Comparison of ENCODE assay signal across 9 mouse cellular contexts in the genomic region with DNA sequence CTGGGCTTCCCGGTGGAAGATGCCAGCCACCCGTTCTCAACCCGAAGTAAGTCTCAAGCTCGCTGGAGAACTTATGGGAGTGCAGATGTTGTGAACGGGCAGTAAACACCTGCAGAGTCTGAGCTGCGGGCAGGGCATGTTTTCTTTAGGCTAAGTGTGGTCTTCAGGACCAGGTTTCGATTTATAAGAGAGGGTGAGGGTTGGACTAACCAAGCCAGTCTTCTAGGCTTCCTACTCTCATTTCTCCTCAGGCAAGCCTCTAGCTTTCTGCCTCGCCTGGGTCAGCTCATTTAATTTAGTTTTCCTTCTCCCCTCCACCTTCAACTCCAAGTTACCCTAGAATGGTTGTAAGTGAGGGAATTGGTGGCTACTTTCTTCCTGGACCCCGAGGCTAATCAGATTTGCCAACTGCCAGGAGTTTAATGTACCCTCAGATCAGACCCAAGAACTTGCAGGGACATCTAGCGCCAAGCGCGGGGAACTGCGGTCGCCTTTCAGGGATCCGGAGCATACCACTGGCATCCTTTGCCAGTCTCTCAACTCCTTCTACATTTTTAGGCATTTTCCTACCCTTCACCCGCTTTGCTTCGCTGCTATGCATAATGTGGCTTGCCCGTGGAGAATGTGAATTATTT. TPM values are rescaled to one million over a fixed set of nuclear protein-coding genes. Genes with fewer than 3 reads are reported as not detected.
A peak's percentile ranks its signal among the peaks of the same experiment; 100 is the strongest.
DNase-seq lines count a peak whose midpoint lies in the region; ATAC-seq and TF ChIP-seq lines count a peak whose summit lies in the region.
"Had no signal": no experiment of that assay in that cellular context is flagged by ENCODE, and none has a peak within 500 bp of the region (broad histone marks: within the 10 kb centered on the region; RNA-seq: fewer than 3 reads in every experiment).

No protein-coding gene starts in this region.

- 4% methylated on average over 18 of the region's 18 CpGs for WGBS in intestine, postnatal 0 days
- 4% methylated on average over 18 of the region's 18 CpGs for WGBS in intestine, embryonic 15.5 days
- WGBS in kidney, postnatal 0 days: 2% methylated on average over 18 of the region's 18 CpGs

- no peaks in the 10 kb centered on the region for H3K9me3 ChIP-seq in intestine, postnatal 0 days (ENCODE audit: control insufficient read depth)
- H3K9me3 ChIP-seq in intestine, embryonic 15.5 days: no peaks in the 10 kb centered on the region
- no peaks in the 10 kb centered on the region for H3K9me3 ChIP-seq in ES-Bruce4 (replicated peaks; ENCODE audit: control insufficient read depth, insufficient read depth, low read length, poor library complexity, severe bottlenecking)
- no peaks in the 10 kb centered on the region for H3K9me3 ChIP-seq in kidney, postnatal 0 days (replicated peaks; ENCODE audit: low read length)

- H3K4me1 ChIP-seq in intestine, postnatal 0 days (replicated peaks; ENCODE audit: control insufficient read depth, insufficient read depth, low read length): 0 out of 2 replicates have a peak, but pooled peaks cover 3% of the 10 kb centered on the region
- H3K4me1 ChIP-seq in intestine, embryonic 15.5 days (replicated peaks): peaks cover 18% of the 10 kb centered on the region
- no peaks in the 10 kb centered on the region for H3K4me1 ChIP-seq in ES-Bruce4 (ENCODE audit: control insufficient read depth, insufficient read depth, low read length)
- peaks cover 9% of the 10 kb centered on the region; the same call in 1 of the 2 replicates for H3K4me1 ChIP-seq in kidney, postnatal 0 days (replicated peaks; ENCODE audit: insufficient read depth, low read length)

- no peaks in the 10 kb centered on the region for H3K36me3 ChIP-seq in intestine, postnatal 0 days (ENCODE audit: control insufficient read depth, insufficient read depth)
- H3K36me3 ChIP-seq in intestine, embryonic 15.5 days: no peaks in the 10 kb centered on the region
- H3K36me3 ChIP-seq in ES-Bruce4 (ENCODE audit: control insufficient read depth, insufficient read depth, low read length, poor library complexity, severe bottlenecking): no peaks in the 10 kb centered on the region
- H3K36me3 ChIP-seq in kidney, postnatal 0 days (ENCODE audit: insufficient read depth, low read length): no peaks in the 10 kb centered on the region

- H3K4me2 ChIP-seq in intestine, postnatal 0 days (replicated peaks; ENCODE audit: low read depth): no peak overlapping the region
- H3K4me2 ChIP-seq in intestine, embryonic 15.5 days (replicated peaks): no peak overlapping the region
- H3K4me2 ChIP-seq in kidney, postnatal 0 days (ENCODE audit: low read length): peak overlapping the region; percentile 27; the same call in 1 of the 2 replicates

- TF ChIP-seq CTCF in intestine, postnatal 0 days (IDR thresholded peaks at IDR 0.05; ENCODE audit: low read depth): peak; percentile 79
- peak; percentile 74 for TF ChIP-seq CTCF in ES-Bruce4 (IDR thresholded peaks at IDR 0.05; ENCODE audit: low read depth, low read length)
- TF ChIP-seq CTCF in kidney, postnatal 0 days (IDR thresholded peaks at IDR 0.05; ENCODE audit: low read depth): peak; percentile 78

- peaks cover 97% of the 10 kb centered on the region for H3K27me3 ChIP-seq in intestine, postnatal 0 days (replicated peaks; ENCODE audit: control insufficient read depth, insufficient read depth, low read length)
- H3K27me3 ChIP-seq in intestine, embryonic 15.5 days (replicated peaks): peaks cover 90% of the 10 kb centered on the region
- peaks cover 39% of the 10 kb centered on the region for H3K27me3 ChIP-seq in ES-Bruce4 (ENCODE audit: control insufficient read depth, insufficient read depth, low read length, poor library complexity, severe bottlenecking)
- peaks cover 72% of the 10 kb centered on the region for H3K27me3 ChIP-seq in kidney, postnatal 0 days (ENCODE audit: insufficient read depth, low read length)

- TF ChIP-seq EP300 in ES-Bruce4 (IDR thresholded peaks at IDR 0.05; ENCODE audit: insufficient read depth, low read depth, low read length): no peak

- ATAC-seq in intestine, postnatal 0 days: no peak
- no peak for ATAC-seq in intestine, embryonic 15.5 days
- no peak for ATAC-seq in kidney, postnatal 0 days (replicated peaks; ENCODE audit: low FRiP score, low read depth)

- no peak overlapping the region for H3K4me3 ChIP-seq in intestine, postnatal 0 days (ENCODE audit: low read depth, low read length)
- H3K4me3 ChIP-seq in intestine, embryonic 15.5 days (replicated peaks): no peak overlapping the region
- no peak overlapping the region for H3K4me3 ChIP-seq in ES-Bruce4 (ENCODE audit: low read depth, low read length)
- no peak overlapping the region for H3K4me3 ChIP-seq in kidney, postnatal 0 days (replicated peaks; ENCODE audit: low read depth, low read length)

- no peak overlapping the region for H3K27ac ChIP-seq in intestine, postnatal 0 days (ENCODE audit: low read depth, low read length)
- H3K27ac ChIP-seq in intestine, embryonic 15.5 days: no peak overlapping the region
- H3K27ac ChIP-seq in ES-Bruce4 (ENCODE audit: insufficient read depth, low read length): no peak overlapping the region
- H3K27ac ChIP-seq in kidney, postnatal 0 days: no peak overlapping the region

- no peak for TF ChIP-seq POLR2A in ES-Bruce4 (IDR thresholded peaks at IDR 0.05; ENCODE audit: insufficient read depth, low read length)

- H3K9ac ChIP-seq in intestine, postnatal 0 days (ENCODE audit: low read depth, low read length): no peak overlapping the region
- no peak overlapping the region for H3K9ac ChIP-seq in intestine, embryonic 15.5 days
- no peak overlapping the region for H3K9ac ChIP-seq in ES-Bruce4 (ENCODE audit: low read depth, poor library complexity, severe bottlenecking)
- H3K9ac ChIP-seq in kidney, postnatal 0 days (ENCODE audit: low read depth, low read length): no peak overlapping the region

- DNase-seq in brain, adult 2 months (ENCODE audit: low read depth, low spot score): peak; percentile 68
- peak; percentile 89 for DNase-seq in kidney, postnatal 0 days (ENCODE audit: low spot score)
- peak; percentile 50 to 67 for DNase-seq in lung, postnatal 4 days
- DNase-seq in c-Kit-positive CD71-positive TER-119-positive erythroid progenitor cells, embryonic 14.5 days (ENCODE audit: low spot score): no peak
- no peak for DNase-seq in natural killer cell, adult 2 months (ENCODE audit: low spot score in 2 of 2)

RNA-seq across cellular contexts. Expression of gene Evx2, which starts 4.1 kb away (rescaled TPM):
- polyA plus RNA-seq in intestine, postnatal 0 days (2015; fragmentation: Nextera tagmentation; extraction: Ambion mirVana): not detected in 2 replicates
- polyA plus RNA-seq in intestine, embryonic 15.5 days (2015; fragmentation: Nextera tagmentation; extraction: Ambion mirVana): 0.04 TPM in 1 of 2 replicates, not detected in the other
- polyA plus RNA-seq in ES-Bruce4 (2011; ENCODE audit: insufficient read depth, insufficient read length, low read depth, missing spikeins): not detected in 2 replicates
- 0.08 TPM in 1 of 2 replicates, not detected in the other for polyA plus RNA-seq in kidney, postnatal 0 days (2015; fragmentation: Nextera tagmentation; extraction: Ambion mirVana)
- polyA plus RNA-seq: large intestine, adult 2 months had no signal

RNA-seq across cellular contexts. Expression of gene Hoxd13, which starts 4.7 kb away (rescaled TPM):
- polyA plus RNA-seq in intestine, postnatal 0 days (2015; fragmentation: Nextera tagmentation; extraction: Ambion mirVana): not detected in 2 replicates
- polyA plus RNA-seq in intestine, embryonic 15.5 days (2015; fragmentation: Nextera tagmentation; extraction: Ambion mirVana): 0.67 and 0.77 TPM in 2 replicates
- not detected in 2 replicates for polyA plus RNA-seq in ES-Bruce4 (2011; ENCODE audit: insufficient read depth, insufficient read length, low read depth, missing spikeins)
- 0.10 TPM in 1 of 2 replicates, not detected in the other for polyA plus RNA-seq in kidney, postnatal 0 days (2015; fragmentation: Nextera tagmentation; extraction: Ambion mirVana)
- polyA plus RNA-seq: large intestine, adult 2 months had no signal

RNA-seq across cellular contexts. Expression of gene Hoxd12, which starts 11.4 kb away (rescaled TPM):
- polyA plus RNA-seq in intestine, postnatal 0 days (2015; fragmentation: Nextera tagmentation; extraction: Ambion mirVana): 0.12 TPM in 1 of 2 replicates, not detected in the other
- 0.45 and 1.1 TPM in 2 replicates for polyA plus RNA-seq in intestine, embryonic 15.5 days (2015; fragmentation: Nextera tagmentation; extraction: Ambion mirVana)
- polyA plus RNA-seq in ES-Bruce4 (2011; ENCODE audit: insufficient read depth, insufficient read length, low read depth, missing spikeins): not detected in 2 replicates
- 2.6 and 2.8 TPM in 2 replicates for polyA plus RNA-seq in kidney, postnatal 0 days (2015; fragmentation: Nextera tagmentation; extraction: Ambion mirVana)
- polyA plus RNA-seq: large intestine, adult 2 months had no signal

RNA-seq across cellular contexts. Expression of gene Hoxd11, which starts 15.9 kb away (rescaled TPM):
- polyA plus RNA-seq in intestine, postnatal 0 days (2015; fragmentation: Nextera tagmentation; extraction: Ambion mirVana): 0.64 TPM in 1 of 2 replicates, not detected in the other
- polyA plus RNA-seq in intestine, embryonic 15.5 days (2015; fragmentation: Nextera tagmentation; extraction: Ambion mirVana): 1.2 and 2.3 TPM in 2 replicates
- not detected in 2 replicates for polyA plus RNA-seq in ES-Bruce4 (2011; ENCODE audit: insufficient read depth, insufficient read length, low read depth, missing spikeins)
- polyA plus RNA-seq in kidney, postnatal 0 days (2015; fragmentation: Nextera tagmentation; extraction: Ambion mirVana): 19.7 and 23.8 TPM in 2 replicates
- polyA plus RNA-seq: large intestine, adult 2 months had no signal

RNA-seq across cellular contexts. Expression of gene Hoxd10, which starts 28.3 kb away (rescaled TPM):
- 0.10 and 1.6 TPM in 2 replicates for polyA plus RNA-seq in intestine, postnatal 0 days (2015; fragmentation: Nextera tagmentation; extraction: Ambion mirVana)
- 4.8 and 7.9 TPM in 2 replicates for polyA plus RNA-seq in intestine, embryonic 15.5 days (2015; fragmentation: Nextera tagmentation; extraction: Ambion mirVana)
- polyA plus RNA-seq in ES-Bruce4 (2011; ENCODE audit: insufficient read depth, insufficient read length, low read depth, missing spikeins): not detected in 2 replicates
- 44.6 and 45.5 TPM in 2 replicates for polyA plus RNA-seq in kidney, postnatal 0 days (2015; fragmentation: Nextera tagmentation; extraction: Ambion mirVana)
- polyA plus RNA-seq: large intestine, adult 2 months had no signal

Comparison
In these comparisons a context has a peak if more than half of its experiments do, and no peak if none do; other contexts are left out.
1. DNase-seq: peak in brain, adult 2 months (single experiment), kidney, postnatal 0 days (single experiment) and lung, postnatal 4 days (2 of 2); none in c-Kit-positive CD71-positive TER-119-positive erythroid progenitor cells, embryonic 14.5 days (single experiment) and natural killer cell, adult 2 months (0 of 2).
2. Peak in every context shown above with its lines, with median percentiles within 50 percentile points of each other: CTCF ChIP-seq.